Mouse (Mus musculus) embryonic fibroblast, embryonic 13.5 days (primary cell): Measurements from ENCODE around the gene Mycbp.

ENCODE experiments used
- CTCF ChIP-seq: IDR thresholded peaks from 2 replicates; pipeline ENCODE4 v1.5.1; 2011; ENCODE audit warnings: mild to moderate bottlenecking, control low read depth, low read length, moderate library complexity, borderline replicate concordance; ENCODE audit not compliant: insufficient read depth
- POLR2A ChIP-seq: IDR thresholded peaks from 2 replicates; pipeline ENCODE4 v1.6.1; 2011; ENCODE audit warnings: low read depth, mild to moderate bottlenecking, control low read depth, low read length, moderate library complexity

GRCm38 (mm10) chr4:123921055-123921565 lies 16.5 kb downstream of the Mycbp start:
- TF ChIP-seq CTCF, result no peak
- TF ChIP-seq POLR2A, result no peak
